Mouse (Mus musculus) spleen, adult 2 months (tissue): ENCODE results near the gene Nomo1.

Source experiments
- CTCF ChIP-seq: fragments of 200-500 bp; IDR thresholded peaks from 2 replicates; pipeline ENCODE4 v1.5.1; 2011; ENCODE audit warnings: mild to moderate bottlenecking, inconsistent platforms; ENCODE audit not compliant: insufficient read depth, insufficient read length, insufficient replicate concordance; ENCODE audit errors: extremely low read depth
- POLR2A ChIP-seq: fragments of 200-500 bp; IDR thresholded peaks from 2 replicates; pipeline ENCODE4 v1.6.1; 2011; ENCODE audit warnings: low read depth, low read length, inconsistent platforms

- TF ChIP-seq CTCF = no peak
- TF ChIP-seq POLR2A = no peak
Measured at GRCm38 (mm10) chr7:46039873-46040272, 6.4 kb downstream of the Nomo1 start.
